Mouse (Mus musculus) lung, embryonic 16.5 days (tissue): Measurements from ENCODE around the gene Creb3l1. TPM values are rescaled to one million over a fixed set of nuclear protein-coding genes. Genes with fewer than 3 reads are reported as not detected.

ENCODE experiments used
- ATAC-seq: fragments of 200-750 bp; cut with Nextera tagmentation; 2 replicates; pipeline ENCODE4 v1.8.0; 2017; ENCODE audit warnings: low read depth, mild to moderate bottlenecking, moderate library complexity
- H3K27ac ChIP-seq: fragments of 300-500 bp; sonication (generic); 2 replicates; pipeline ENCODE4 v1.5.1; 2014; ENCODE audit warnings: mild to moderate bottlenecking, control low read depth, low read length
- H3K27me3 ChIP-seq: fragments of 300-500 bp; sonication (generic); 2 replicates; pipeline ENCODE4 v1.6.1; 2014; ENCODE audit warnings: low read depth, low read length, mixed read lengths; ENCODE audit not compliant: control insufficient read depth, insufficient read depth
- H3K36me3 ChIP-seq: fragments of 300-500 bp; sonication (generic); 2 replicates; pipeline ENCODE4 v1.6.1; 2014; ENCODE audit warnings: low read length; ENCODE audit not compliant: control insufficient read depth, insufficient read depth
- H3K4me1 ChIP-seq: fragments of 300-500 bp; sonication (generic); replicated peaks from 2 replicates; pipeline ENCODE4 v1.6.1; 2014; ENCODE audit warnings: low read length, mixed read lengths; ENCODE audit not compliant: control insufficient read depth, insufficient read depth
- H3K4me2 ChIP-seq: fragments of 300-500 bp; sonication (generic); 2 replicates; pipeline ENCODE4 v1.6.1; 2014; ENCODE audit warnings: low read depth, low read length, control low read depth
- H3K4me3 ChIP-seq: fragments of 300-500 bp; sonication (generic); 2 replicates; pipeline ENCODE4 v1.5.1; 2014; ENCODE audit warnings: mild to moderate bottlenecking, low read length, control low read depth
- H3K9ac ChIP-seq: fragments of 300-500 bp; sonication (generic); 2 replicates; pipeline ENCODE4 v1.6.1; 2014; ENCODE audit warnings: low read length, control low read depth
- H3K9me3 ChIP-seq: fragments of 300-500 bp; sonication (generic); 2 replicates; pipeline ENCODE4 v1.6.1; 2016; ENCODE audit warnings: low read length; ENCODE audit not compliant: control insufficient read depth
- WGBS: fragments of 180-500 bp; shearing (Covaris S2); extraction: QIAGEN DNeasy Blood & Tissue Kit; methylation state at CpG from one replicate; pipeline ENCODE4 v1.1.7; 2014; 5-methylcytosine and 5-hydroxymethylcytosine counted together
- polyA plus RNA-seq: library from polyadenylated mRNA; unstranded; fragments of >200 nt; fragmentation: Nextera tagmentation; extraction: Ambion mirVana; gene quantifications from 2 replicates; pipeline ENCODE4 v1.2.1, GENCODE M21; 2015

The Creb3l1 gene
- polyA plus RNA-seq, 1 experiment from 2014 or later = 15.1 TPM

DNA sequence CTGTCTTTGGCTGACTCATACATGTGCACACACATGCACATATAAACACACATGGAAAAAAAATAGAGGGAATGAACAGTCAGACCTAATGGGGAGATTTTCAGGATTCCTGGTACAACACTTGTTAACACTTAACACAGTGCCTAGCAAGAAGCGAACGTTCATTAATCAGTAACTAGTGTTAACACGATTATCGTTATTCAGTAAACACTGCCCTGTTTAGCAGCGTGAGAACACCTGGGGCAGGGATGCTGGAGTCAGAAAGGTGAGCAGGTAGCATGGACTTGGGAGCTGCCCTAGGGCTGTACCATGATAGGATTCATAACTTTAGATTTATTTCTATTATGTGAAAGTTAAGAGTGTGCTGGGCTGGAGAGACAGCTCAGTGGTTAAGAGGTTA, 28.3 kb downstream of the Creb3l1 start:
- H3K4me2 ChIP-seq = no peak overlapping the region
- H3K9ac ChIP-seq = no peak overlapping the region
- WGBS = 57% methylated on average over 5 of the region's 5 CpGs
- H3K9me3 ChIP-seq = no peaks in the 10 kb centered on the region
- no peaks in the 10 kb centered on the region for H3K27me3 ChIP-seq
- H3K36me3 ChIP-seq = peaks cover 2% of the 10 kb centered on the region; the same call in 1 of the 2 replicates
- peak; percentile 27; the same call in 1 of the 2 replicates for ATAC-seq
- no peaks in the 10 kb centered on the region for H3K4me1 ChIP-seq
- H3K27ac ChIP-seq = no peak overlapping the region
- no peak overlapping the region for H3K4me3 ChIP-seq

DNA sequence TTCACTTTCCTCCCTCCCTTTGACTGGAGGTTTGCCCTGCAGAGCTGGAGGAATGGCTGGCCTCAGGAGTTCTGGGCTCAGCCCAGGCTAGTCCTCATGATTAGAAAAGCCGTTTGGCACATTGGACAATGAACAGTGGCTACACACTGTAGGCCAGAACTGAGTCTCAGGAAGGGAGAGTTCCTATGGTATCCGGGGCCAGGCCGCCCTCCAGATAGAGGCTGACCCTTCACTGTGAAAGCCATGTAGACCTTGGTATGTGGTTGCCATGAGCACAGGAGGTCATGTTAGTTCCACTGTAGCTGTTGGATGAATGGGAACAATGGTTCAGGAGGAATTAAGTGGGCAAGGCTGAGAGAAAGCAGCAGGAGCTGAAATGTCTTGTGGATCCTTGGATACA, 30.9 kb downstream of the Creb3l1 start:
- no peak overlapping the region for H3K4me3 ChIP-seq
- no peak overlapping the region for H3K4me2 ChIP-seq
- no peak overlapping the region for H3K9ac ChIP-seq
- H3K36me3 ChIP-seq = peaks cover 11% of the 10 kb centered on the region
- no peaks in the 10 kb centered on the region; the same call in 1 of the 2 replicates for H3K9me3 ChIP-seq
- WGBS = 82% methylated on average over 3 of the region's 3 CpGs
- H3K27me3 ChIP-seq = no peaks in the 10 kb centered on the region
- H3K27ac ChIP-seq = no peak overlapping the region
- H3K4me1 ChIP-seq = no peaks in the 10 kb centered on the region
- ATAC-seq = no peak

DNA sequence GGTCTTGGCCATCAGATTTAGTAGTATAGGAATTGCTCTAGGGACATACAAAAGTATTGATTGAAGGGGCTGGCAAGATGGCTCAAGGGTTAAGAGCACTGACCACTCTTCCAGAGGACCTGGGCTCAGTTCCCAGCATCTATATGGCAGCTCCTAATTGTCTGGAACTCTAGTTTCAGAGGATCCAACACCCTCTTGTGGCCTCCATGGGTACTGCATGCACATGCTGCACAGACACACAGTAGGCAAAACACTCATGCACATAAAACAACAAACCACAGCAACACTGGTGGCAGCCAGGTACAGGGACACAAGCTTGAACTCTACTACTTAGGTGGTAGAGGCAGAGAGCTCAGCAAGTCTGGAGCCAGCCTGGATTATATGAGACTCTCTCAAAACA, 34.6 kb downstream of the Creb3l1 start:
- Histone ChIP-seq H3K9me3 (no peaks in the 10 kb centered on the region; the same call in 1 of the 2 replicates), H3K9ac (no peak overlapping the region), H3K27me3 (no peaks in the 10 kb centered on the region), H3K27ac (no peak overlapping the region), H3K4me3 (no peak overlapping the region), H3K4me1 (peaks cover 5% of the 10 kb centered on the region), H3K36me3 (peaks cover 15% of the 10 kb centered on the region), H3K4me2 (no peak overlapping the region)
- ATAC-seq = no peak

DNA sequence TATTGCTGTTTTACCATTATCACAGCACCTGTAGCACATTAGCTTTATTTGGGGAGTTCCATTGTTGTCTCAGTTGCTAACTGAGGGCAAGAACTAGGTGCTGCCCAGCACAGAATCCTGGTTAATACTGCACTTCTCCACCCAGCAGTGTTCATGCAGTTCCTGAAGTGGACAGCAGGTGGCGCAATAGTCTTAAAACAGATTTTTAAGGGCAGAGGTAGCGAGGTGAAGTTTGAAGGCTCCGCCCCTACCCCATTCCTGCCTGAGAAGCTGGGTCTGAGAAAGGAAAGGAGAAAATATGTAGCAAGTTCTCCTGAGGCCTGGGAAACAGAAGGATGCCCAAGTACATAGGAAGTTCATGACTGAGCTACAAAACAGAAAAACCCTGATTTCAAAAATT, 36.8 kb downstream of the Creb3l1 start:
- no peaks in the 10 kb centered on the region for H3K27me3 ChIP-seq
- no peak overlapping the region for H3K4me2 ChIP-seq
- whole genome bisulfite sequencing = 4% methylated on average over 3 of the region's 3 CpGs
- no peaks in the 10 kb centered on the region; the same call in 1 of the 2 replicates for H3K9me3 ChIP-seq
- no peak overlapping the region for H3K27ac ChIP-seq
- peaks cover 15% of the 10 kb centered on the region for H3K36me3 ChIP-seq
- no peak overlapping the region for H3K4me3 ChIP-seq
- peak; percentile 13; the same call in 1 of the 2 replicates for ATAC-seq
- H3K9ac ChIP-seq = no peak overlapping the region
- peaks cover 13% of the 10 kb centered on the region for H3K4me1 ChIP-seq

DNA sequence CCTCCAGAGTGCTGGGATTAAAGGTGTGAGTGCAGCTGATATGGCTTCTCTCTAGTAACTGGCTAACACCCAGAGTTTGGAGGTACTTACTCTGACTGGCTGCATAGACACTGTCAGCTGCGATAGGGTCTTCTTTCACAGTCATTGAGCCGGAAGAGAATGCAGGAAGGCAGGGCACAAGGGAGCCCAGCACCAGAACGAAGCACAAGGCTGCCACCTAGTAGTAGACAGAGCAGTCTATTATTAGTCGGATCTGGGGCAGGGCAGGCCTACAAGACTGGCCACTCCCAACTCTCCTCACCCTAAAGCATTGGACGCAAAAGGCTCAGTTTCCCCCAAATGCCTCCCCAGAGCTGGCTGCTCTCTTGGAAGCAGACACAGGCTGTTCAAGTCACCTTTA, 38.2 kb downstream of the Creb3l1 start:
- Histone ChIP-seq H3K36me3 (peaks cover 15% of the 10 kb centered on the region), H3K4me3 (no peak overlapping the region), H3K4me2 (no peak overlapping the region), H3K9me3 (no peaks in the 10 kb centered on the region; the same call in 1 of the 2 replicates), H3K4me1 (peaks cover 13% of the 10 kb centered on the region), H3K27ac (no peak overlapping the region), H3K9ac (no peak overlapping the region), H3K27me3 (no peaks in the 10 kb centered on the region)
- no peak for ATAC-seq
- 17% methylated on average over 5 of the region's 5 CpGs for WGBS

DNA sequence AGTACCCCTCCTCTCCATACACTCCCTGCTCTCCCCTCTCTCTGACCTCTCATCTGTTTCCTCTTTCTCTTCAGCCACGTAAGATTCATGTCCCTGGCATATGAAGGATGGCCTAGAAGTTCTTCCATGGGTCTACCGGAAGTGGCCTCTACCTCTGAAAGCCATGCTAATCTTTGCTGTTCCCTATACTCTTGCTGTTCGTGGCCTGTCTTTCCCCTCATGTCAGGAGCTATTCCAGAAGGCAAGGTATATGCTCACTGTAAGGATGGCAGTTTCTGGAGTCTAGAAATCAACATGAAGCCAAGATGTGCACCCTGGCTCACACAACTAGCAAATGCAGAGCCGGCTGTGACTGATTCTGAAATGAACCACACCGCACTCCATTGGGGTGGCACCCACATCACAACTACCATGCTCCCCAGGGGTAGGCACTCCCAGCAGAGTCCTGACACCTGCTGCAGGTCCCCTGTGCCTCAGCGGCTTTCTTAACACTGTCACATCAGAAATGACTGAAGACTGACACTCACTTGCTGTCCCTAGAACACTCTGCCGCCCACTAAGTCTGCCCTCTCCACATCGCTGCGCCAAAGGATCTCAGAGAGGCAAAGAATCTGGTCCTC, 39.3 kb downstream of the Creb3l1 start:
- peaks cover 16% of the 10 kb centered on the region for H3K4me1 ChIP-seq
- H3K4me2 ChIP-seq = peak overlapping the region; percentile 35
- 36% methylated on average over 9 of the region's 9 CpGs for WGBS
- H3K9ac ChIP-seq = no peak overlapping the region
- peaks cover 11% of the 10 kb centered on the region for H3K36me3 ChIP-seq
- ATAC-seq = no peak
- H3K4me3 ChIP-seq = no peak overlapping the region
- H3K27me3 ChIP-seq = no peaks in the 10 kb centered on the region
- H3K27ac ChIP-seq = peak overlapping the region; percentile 69
- no peaks in the 10 kb centered on the region; the same call in 1 of the 2 replicates for H3K9me3 ChIP-seq

DNA sequence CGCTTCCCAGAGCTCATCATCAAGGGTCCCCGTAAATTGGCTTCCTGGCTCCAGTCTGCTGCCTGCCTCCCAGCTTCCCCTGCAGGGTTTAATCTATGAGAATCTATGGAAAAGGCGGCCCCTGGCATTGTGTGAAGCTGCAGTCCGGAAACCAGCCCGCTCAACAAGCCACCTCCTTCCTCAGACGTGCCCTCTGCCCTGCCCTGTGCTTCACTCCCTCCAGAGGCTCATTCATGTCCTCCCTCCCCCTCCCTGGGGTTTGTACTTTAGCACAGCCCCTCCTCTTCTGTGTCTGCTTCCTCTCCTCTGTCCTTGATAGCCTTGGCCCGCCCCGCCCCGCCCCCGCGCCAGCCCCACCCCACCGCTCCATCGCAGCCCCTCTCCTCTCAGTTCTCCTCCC, 39.9 kb downstream of the Creb3l1 start:
- WGBS = 5% methylated on average over 10 of the region's 13 CpGs
- Histone ChIP-seq H3K4me2 (peak overlapping the region; percentile 35), H3K9ac (peak overlapping the region; percentile 40), H3K27me3 (no peaks in the 10 kb centered on the region), H3K9me3 (no peaks in the 10 kb centered on the region), H3K4me1 (peaks cover 16% of the 10 kb centered on the region), H3K27ac (peak overlapping the region; percentile 69), H3K36me3 (peaks cover 6% of the 10 kb centered on the region), H3K4me3 (0 out of 2 replicates have a peak overlapping the region, but pooled peaks have one; percentile 1)
- ATAC-seq = peak; percentile 90

DNA sequence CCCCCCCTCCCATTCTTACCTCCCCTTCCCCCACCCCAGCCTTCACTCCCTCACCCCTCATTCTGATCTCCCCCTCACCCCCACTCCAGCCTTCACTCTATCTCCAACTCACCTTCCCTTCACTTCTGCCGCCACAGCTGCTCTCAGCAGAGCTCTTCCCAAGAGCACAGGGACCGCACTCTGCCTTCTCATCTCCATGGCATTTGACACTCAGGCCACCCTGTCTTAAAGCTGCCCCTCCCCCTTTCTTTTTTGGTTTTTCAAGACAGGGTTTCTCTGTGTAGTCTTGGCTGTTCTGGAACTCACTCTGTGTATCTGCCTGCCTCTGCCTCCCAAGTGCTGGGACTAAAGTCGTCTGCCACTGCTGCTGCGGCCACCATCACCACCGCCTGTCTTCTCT, 43.5 kb downstream of the Creb3l1 start:
- WGBS = 57% methylated on average over 5 of the region's 5 CpGs
- Histone ChIP-seq H3K9me3 (no peaks in the 10 kb centered on the region), H3K4me1 (peaks cover 26% of the 10 kb centered on the region), H3K9ac (no peak overlapping the region), H3K4me3 (no peak overlapping the region), H3K27me3 (peaks cover 14% of the 10 kb centered on the region), H3K27ac (no peak overlapping the region), H3K36me3 (peaks cover 1% of the 10 kb centered on the region; the same call in 1 of the 2 replicates), H3K4me2 (no peak overlapping the region)
- no peak for ATAC-seq

DNA sequence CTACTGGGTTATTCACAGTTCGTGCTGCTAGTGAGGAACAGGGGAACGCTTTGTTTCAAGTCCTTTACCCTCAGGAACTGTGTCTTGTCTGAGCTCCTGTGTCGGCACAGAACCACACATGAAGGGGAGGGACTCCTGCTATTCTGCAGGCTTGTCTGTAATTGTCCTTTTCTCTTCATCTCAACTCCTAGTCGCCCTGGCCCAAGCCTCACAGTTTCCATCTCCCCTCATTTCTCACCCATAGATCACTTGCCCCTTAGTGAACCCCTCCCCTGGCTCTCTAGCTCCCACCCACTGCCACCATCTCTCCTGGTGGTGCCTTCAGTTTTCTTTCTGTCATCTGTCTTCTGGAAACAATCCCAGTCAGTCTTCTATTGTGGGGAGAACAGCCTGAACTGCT, 44.1 kb downstream of the Creb3l1 start:
- peaks cover 32% of the 10 kb centered on the region for H3K4me1 ChIP-seq
- no peak for ATAC-seq
- WGBS = 15% methylated on average over 4 of the region's 4 CpGs

More for the DNA sequence above, 44.1 kb downstream of the Creb3l1 start:
- no peak overlapping the region for H3K9ac ChIP-seq
- H3K36me3 ChIP-seq = no peaks in the 10 kb centered on the region
- no peak overlapping the region for H3K27ac ChIP-seq
- no peak overlapping the region for H3K4me2 ChIP-seq
- no peak overlapping the region for H3K4me3 ChIP-seq
- no peaks in the 10 kb centered on the region for H3K9me3 ChIP-seq
- H3K27me3 ChIP-seq = peaks cover 19% of the 10 kb centered on the region
